Mouse (Mus musculus) CH12.LX (cell line): ENCODE measurements around the gene Atp5g1.

Source experiments
- CTCF ChIP-seq, 2 experiments: IDR thresholded peaks in 1 of 2; conservative IDR thresholded peaks in 1 of 2; 2 replicates each; pipeline ENCODE4 v1.5.1; 2011 to 2012; ENCODE audit warnings: low read depth in 2 of 2, low read length in 2 of 2, improper control_type of control experiment in 1 of 2, inconsistent platforms in 1 of 2, mild to moderate bottlenecking in 1 of 2, moderate library complexity in 1 of 2
- E2F4 ChIP-seq: IDR thresholded peaks from 2 replicates; pipeline ENCODE4 v1.6.1; 2011; ENCODE audit warnings: low read depth, low read length, improper control_type of control experiment; ENCODE audit not compliant: insufficient replicate concordance
- ELF1 ChIP-seq: IDR thresholded peaks from 2 replicates; pipeline ENCODE4 v1.6.1; 2014; ENCODE audit warnings: low read depth, mild to moderate bottlenecking, inconsistent platforms, low read length, improper control_type of control experiment
- EP300 ChIP-seq: IDR thresholded peaks from 2 replicates; pipeline ENCODE4 v1.6.1; 2011; ENCODE audit warnings: low read length, improper control_type of control experiment
- ETS1 ChIP-seq: conservative IDR thresholded peaks from 2 replicates; pipeline ENCODE4 v1.6.1; 2012; ENCODE audit warnings: low read depth, mild to moderate bottlenecking, inconsistent platforms, low read length, improper control_type of control experiment, moderate library complexity
- GABPA ChIP-seq: IDR thresholded peaks from 2 replicates; pipeline ENCODE4 v1.6.1; 2012; ENCODE audit warnings: low read depth, low read length, improper control_type of control experiment, inconsistent platforms; ENCODE audit not compliant: insufficient replicate concordance
- KAT2A ChIP-seq: IDR thresholded peaks from 2 replicates; pipeline ENCODE4 v1.6.1; 2012; ENCODE audit warnings: low read length, improper control_type of control experiment, inconsistent platforms; ENCODE audit not compliant: insufficient replicate concordance
- MAX ChIP-seq: IDR thresholded peaks from 2 replicates; pipeline ENCODE4 v1.6.1; 2011; ENCODE audit warnings: low read length, improper control_type of control experiment
- NELFE ChIP-seq: IDR thresholded peaks from 2 replicates; pipeline ENCODE4 v1.6.1; 2011; ENCODE audit warnings: low read depth, low read length, improper control_type of control experiment
- PAX5 ChIP-seq: IDR thresholded peaks from 2 replicates; pipeline ENCODE4 v1.6.1; 2012; ENCODE audit warnings: low read length, inconsistent platforms, mixed read lengths
- POLR2A ChIP-seq: IDR thresholded peaks from 2 replicates; pipeline ENCODE4 v1.6.1; 2011; ENCODE audit warnings: low read depth, mild to moderate bottlenecking, improper control_type of control experiment, low read length
- UBTF ChIP-seq: IDR thresholded peaks from 2 replicates; pipeline ENCODE4 v1.6.1; 2012; ENCODE audit warnings: low read depth, mild to moderate bottlenecking, inconsistent platforms, low read length, improper control_type of control experiment, moderate library complexity
- ZC3H11A ChIP-seq: IDR thresholded peaks from 2 replicates; pipeline ENCODE4 v1.6.1; 2012; ENCODE audit warnings: low read depth, mild to moderate bottlenecking, inconsistent platforms, low read length, improper control_type of control experiment
- ZNF384 ChIP-seq: IDR thresholded peaks from 2 replicates; pipeline ENCODE4 v1.6.1; 2012; ENCODE audit warnings: low read depth, low read length, improper control_type of control experiment, inconsistent platforms

GRCm38 (mm10) chr11:96037499-96037898, 38.0 kb downstream of the Atp5g1 start:
- TF ChIP-seq E2F4 (no peak), ETS1 (no peak), CTCF (conservative IDR thresholded peaks at IDR 0.05 in 1 of 2, IDR thresholded peaks at IDR 0.05 in 1 of 2; ENCODE audit: low read depth in 2 of 2, low read length in 2 of 2) (no peak), POLR2A (no peak), NELFE (no peak), ZNF384 (no peak), GABPA (no peak), EP300 (no peak), ELF1 (no peak), MAX (no peak), KAT2A (no peak), PAX5 (no peak), ZC3H11A (no peak), UBTF (no peak)
